Mouse (Mus musculus) liver, adult (tissue): ENCODE results near the gene Olfr1513.

Experiments used
- GATA4 ChIP-seq: IDR thresholded peaks from 2 replicates; pipeline ENCODE4 v1.6.1; 2014; ENCODE audit warnings: mild to moderate bottlenecking, low read length; ENCODE audit not compliant: insufficient replicate concordance

The Olfr1513 gene

DNA sequence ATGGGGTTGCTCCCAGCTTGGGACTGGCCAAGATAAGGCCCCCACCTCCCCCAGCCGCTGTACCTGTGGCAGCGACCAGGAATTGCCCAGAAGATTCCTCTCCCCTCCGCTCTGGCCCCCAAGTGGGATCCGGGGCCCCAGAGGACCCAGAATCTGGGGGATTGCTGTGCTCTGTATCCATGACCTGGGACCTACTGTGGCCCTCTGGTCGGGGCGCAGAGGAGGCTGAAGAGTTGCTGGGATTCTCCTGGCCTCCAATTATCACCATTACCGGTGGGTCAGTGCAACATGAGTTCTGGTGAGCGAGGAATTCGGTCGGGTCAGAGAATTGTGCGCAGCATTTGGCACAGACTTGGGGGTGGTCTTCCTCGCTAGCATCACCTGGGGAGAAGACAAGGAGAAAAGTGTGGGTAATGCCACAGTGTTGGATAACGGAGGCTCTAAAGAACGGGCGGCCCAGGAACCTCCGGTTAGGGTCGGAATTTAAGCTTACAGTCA, 40.9 kb downstream of the Olfr1513 start:
- no peak for TF ChIP-seq GATA4

DNA sequence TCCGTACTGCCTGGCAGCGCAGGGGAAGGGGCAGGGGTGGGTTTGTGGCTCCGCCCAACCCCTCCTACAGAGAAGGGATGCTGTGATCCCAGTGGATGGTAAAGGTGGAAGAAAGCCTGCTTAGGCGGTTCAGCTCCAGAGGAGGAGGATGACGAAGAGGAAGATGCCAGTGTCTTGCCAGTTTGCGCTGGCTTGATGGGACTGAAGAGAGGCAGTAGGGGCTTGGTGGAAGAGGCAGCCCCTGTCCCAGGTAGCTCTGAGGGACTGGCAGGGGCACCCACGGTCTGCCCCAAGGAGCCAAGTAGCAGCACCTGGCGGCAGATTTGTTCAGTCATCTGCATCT, 41.4 kb downstream of the Olfr1513 start:
- no peak for TF ChIP-seq GATA4

DNA sequence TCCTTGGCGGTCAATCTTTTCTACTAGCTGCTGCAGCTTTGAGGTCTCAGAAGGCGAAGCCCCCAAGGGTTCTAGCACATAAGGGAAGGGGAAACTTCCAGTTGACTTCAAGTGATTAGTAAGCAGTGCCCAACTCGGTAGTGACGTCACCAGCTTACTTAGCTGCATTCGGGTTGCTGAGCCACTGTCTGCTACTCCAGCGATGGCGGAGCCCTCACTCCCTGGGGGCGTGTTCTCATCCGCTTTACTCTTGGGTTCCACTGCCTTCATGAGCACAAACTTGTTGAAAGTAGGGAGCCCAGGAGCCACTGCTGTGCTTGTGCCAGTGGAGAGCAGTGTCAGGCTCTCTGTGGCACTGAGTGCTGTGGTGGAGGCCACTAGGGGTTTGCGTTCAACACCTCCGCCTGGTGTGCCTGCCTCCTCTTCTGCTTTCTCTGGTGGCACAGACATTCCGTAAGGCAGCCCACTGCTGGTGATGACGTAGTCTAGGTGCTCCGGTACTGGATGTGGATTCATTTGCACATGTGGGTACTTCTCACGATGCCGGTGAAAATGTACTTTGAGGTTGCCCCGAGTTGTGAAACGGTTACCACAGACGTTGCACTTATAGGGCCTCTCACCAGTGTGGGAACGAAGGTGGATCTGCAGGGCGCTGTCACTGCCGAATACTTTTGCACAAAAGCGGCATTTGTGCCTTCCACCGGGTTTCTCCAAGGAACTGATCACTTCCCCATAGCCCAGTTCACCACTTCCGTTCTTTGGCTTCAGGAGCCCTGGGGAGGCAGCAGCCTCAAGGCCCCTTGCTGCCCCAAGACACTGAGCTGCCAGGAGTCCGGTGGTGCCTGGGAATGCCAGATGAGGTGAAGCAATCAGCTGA, 42.0 kb downstream of the Olfr1513 start:
- no peak for TF ChIP-seq GATA4

DNA sequence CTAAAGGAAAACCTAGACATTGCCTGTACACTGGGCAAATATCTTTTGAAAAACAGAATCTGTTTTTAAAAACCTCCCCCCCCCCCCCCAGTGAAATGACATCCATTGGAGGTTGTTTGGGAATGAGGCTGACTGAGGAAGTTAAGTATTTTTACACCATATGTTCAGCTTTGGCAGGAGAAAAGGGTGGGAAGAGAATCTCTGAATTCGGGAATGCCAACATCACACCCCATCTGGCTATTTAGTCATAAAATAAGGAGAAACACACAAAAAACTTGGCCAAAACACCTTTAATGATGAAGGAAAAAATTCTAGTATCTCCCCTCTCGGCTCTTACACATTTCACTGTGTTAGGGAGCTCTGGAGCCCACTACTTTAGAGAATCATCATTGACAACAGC, 45.3 kb downstream of the Olfr1513 start:
- no peak for TF ChIP-seq GATA4

DNA sequence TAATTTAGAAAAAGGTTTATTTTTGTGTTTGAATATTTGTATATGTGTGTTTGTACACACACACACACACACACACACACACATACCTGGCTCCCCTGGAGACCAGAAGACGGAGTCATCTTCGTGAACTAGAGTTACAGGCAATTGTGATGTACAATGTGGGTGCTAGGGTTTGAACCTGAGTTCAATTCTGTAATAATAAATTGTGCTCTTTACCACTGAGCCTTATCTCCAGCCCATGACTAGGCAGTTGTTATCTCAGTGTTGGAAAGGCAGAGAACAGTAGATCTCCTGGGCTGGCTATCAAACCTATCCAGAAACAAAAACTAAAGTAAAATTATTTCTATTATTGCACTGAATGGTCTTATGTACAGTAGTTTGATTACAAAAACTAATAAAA, 50.1 kb downstream of the Olfr1513 start:
- TF ChIP-seq GATA4: no peak

DNA sequence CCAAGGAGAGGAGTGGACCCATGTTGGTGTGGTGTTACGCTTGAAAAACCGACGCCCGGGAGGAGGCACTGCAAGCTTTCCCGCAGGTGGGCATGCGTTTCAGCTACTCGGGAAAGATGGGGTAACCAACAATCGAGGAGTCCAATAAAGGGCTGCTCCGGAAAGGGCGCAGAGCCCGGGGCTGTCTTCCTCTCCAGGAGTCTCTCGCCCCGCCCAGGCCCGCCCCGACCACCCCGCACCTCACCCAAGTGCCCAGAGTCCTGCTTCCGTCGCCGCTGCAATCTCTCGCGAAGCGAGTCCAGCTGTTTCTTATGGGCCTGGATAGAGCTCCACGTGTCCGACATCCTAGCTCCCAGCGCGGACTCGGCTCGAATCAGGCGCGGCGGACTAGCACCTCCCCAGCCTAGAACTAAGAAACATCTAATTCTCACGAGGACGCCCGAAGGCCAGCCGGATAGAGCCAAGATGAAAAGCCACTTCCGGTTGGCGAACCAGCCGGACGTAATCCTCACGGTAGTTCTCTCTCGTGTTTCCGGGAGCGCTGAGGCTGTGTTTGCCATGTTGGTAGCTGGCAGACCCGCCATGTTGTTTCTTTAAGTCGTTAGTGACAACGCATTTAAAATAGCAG, 51.5 kb downstream of the Olfr1513 start, which contains the start of gene Mettl3:
Mettl3 (minus strand) TSS at position 485 of the 628 bp plus-strand sequence.
- TF ChIP-seq GATA4: 0 out of 2 replicates have a peak, but pooled peaks have one; percentile 11
